Mouse (Mus musculus) hindbrain, embryonic 10.5 days (tissue): ENCODE measurements around the gene Ccm2l. TPM values are rescaled to one million over a fixed set of nuclear protein-coding genes. Genes with fewer than 3 reads are reported as not detected.

Experiments
- DNase-seq: peaks from one replicate; pipeline ENCODE4 v3.0.0-alpha.2; 2017; ENCODE audit warnings: low spot score
- H3K27ac ChIP-seq: fragments of 300-500 bp; sonication (generic); 2 replicates; pipeline ENCODE4 v1.5.1; 2016; ENCODE audit warnings: mild to moderate bottlenecking, moderate library complexity
- H3K27me3 ChIP-seq: fragments of 300-500 bp; sonication (generic); 2 replicates; pipeline ENCODE4 v1.6.1; 2016; ENCODE audit warnings: mild to moderate bottlenecking; ENCODE audit not compliant: poor library complexity, insufficient read depth, severe bottlenecking
- H3K36me3 ChIP-seq: fragments of 300-500 bp; sonication (generic); 2 replicates; pipeline ENCODE4 v1.6.1; 2016; ENCODE audit warnings: mild to moderate bottlenecking, moderate library complexity
- H3K4me1 ChIP-seq: fragments of 300-500 bp; sonication (generic); replicated peaks from 2 replicates; pipeline ENCODE4 v1.6.1; 2016; ENCODE audit warnings: mild to moderate bottlenecking
- H3K4me3 ChIP-seq: fragments of 300-500 bp; sonication (generic); 2 replicates; pipeline ENCODE4 v1.5.1; 2016; ENCODE audit warnings: mild to moderate bottlenecking, moderate library complexity
- H3K9me3 ChIP-seq: fragments of 300-500 bp; sonication (generic); 2 replicates; pipeline ENCODE4 v1.6.1; 2016; ENCODE audit warnings: mild to moderate bottlenecking, moderate library complexity
- WGBS: fragments of 180-500 bp; shearing (Covaris S2); methylation state at CpG from one replicate; pipeline ENCODE4 v1.1.7; 2016; 5-methylcytosine and 5-hydroxymethylcytosine counted together
- polyA plus RNA-seq: library from polyadenylated mRNA; unstranded; fragments of >200 nt; fragmentation: Nextera tagmentation; extraction: Ambion mirVana; gene quantifications from 2 replicates; pipeline ENCODE4 v1.2.1, GENCODE M21; 2016

Gene Ccm2l
- polyA plus RNA-seq: 1.3 and 1.8 TPM in 2 replicates

- 56% methylated on average over 12 of the region's 12 CpGs for WGBS
- H3K4me3 ChIP-seq: no peak within 1 kb of the TSS
Measured at GRCm38 (mm10) chr2:153065747-153066508, at the start of gene Ccm2l. TSS of gene Ccm2l (plus strand) at chr2:153065955.

DNA sequence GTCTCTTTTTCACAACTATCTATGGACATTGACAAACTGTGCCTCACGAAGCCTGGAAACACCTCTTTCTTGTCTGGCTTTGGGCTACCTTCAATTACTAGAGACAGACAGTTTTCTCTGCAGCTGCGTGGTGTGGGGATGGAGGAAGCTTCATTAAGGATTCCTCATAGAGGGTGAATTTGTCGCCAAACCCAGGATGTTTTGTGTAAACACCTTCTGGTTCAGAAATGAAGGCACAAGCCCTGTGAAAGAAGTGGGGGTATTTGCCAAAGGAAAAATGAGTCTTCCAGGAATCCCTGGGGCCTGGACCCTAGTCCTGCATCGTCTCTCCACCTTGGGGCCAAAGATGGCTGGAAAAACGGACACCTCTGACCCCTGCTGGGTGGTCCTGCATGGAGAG lies 49.0 kb upstream of the Ccm2l start:
- Histone ChIP-seq H3K27ac (no peak overlapping the region), H3K27me3 (peaks cover 6% of the 10 kb centered on the region; the same call in 1 of the 2 replicates), H3K36me3 (peaks cover 19% of the 10 kb centered on the region), H3K9me3 (no peaks in the 10 kb centered on the region), H3K4me1 (peaks cover 13% of the 10 kb centered on the region), H3K4me3 (no peak overlapping the region)
- WGBS: 44% methylated on average over 5 of the region's 5 CpGs
- DNase-seq: no peak

More at GRCm38 (mm10) chr2:153065747-153066508, at the start of gene Ccm2l:
- peaks cover 2% of the 10 kb centered on the region; the same call in 1 of the 2 replicates for H3K4me1 ChIP-seq
- no peaks in the 10 kb centered on the region for H3K9me3 ChIP-seq
- no peaks in the 10 kb centered on the region for H3K36me3 ChIP-seq
- DNase-seq: no peak
- peaks cover 50% of the 10 kb centered on the region for H3K27me3 ChIP-seq
- H3K27ac ChIP-seq: no peak within 1 kb of the TSS

DNA sequence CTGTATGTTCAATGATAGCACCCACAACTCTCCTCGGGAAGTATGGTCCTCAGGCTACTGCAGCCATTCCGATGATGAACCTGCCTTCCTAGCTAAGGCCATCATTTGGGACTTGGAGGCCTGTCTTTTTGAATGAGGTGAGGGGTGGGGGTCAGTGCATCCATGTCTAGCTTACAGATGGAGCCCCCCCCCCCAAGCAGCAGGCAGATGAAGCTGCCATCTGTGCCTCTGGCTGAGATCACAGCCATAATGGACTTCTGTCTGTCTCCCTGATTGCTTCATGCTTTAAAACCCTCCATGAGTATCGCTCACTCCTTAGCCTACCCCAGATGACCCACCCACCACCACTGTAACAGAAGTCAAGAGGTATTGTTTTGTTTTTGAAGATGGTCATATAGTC lies 46.4 kb upstream of the Ccm2l start:
- Histone ChIP-seq H3K36me3 (no peaks in the 10 kb centered on the region), H3K27me3 (peaks cover 6% of the 10 kb centered on the region; the same call in 1 of the 2 replicates), H3K4me3 (no peak overlapping the region), H3K9me3 (no peaks in the 10 kb centered on the region), H3K4me1 (peaks cover 6% of the 10 kb centered on the region), H3K27ac (no peak overlapping the region)
- no peak for DNase-seq
- 84% methylated on average over 3 of the region's 3 CpGs for WGBS

DNA sequence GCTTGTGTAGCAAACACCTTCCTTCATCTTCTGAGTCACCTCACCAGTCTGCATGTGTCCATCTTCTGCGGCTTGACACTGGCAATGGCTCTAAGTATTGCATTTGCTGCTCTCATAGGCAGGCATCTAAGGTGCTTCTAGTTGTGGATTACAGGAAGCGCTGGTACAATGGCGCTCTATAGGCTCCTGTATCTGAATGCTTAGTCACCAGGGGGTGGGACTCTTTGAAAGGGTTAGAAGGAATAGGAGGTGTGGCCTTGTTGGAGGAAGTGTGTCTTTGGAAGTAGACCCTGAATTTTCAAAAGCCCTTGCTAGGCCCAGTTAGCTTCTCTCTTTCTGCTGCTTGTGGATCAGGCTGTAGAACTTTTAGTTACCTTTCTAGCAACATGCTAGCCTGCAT lies 44.6 kb upstream of the Ccm2l start:
- Histone ChIP-seq H3K27me3 (peaks cover 6% of the 10 kb centered on the region; the same call in 1 of the 2 replicates), H3K36me3 (no peaks in the 10 kb centered on the region), H3K4me3 (no peak overlapping the region), H3K9me3 (no peaks in the 10 kb centered on the region), H3K4me1 (no peaks in the 10 kb centered on the region), H3K27ac (no peak overlapping the region)
- 68% methylated on average over 3 of the region's 3 CpGs for WGBS
- no peak for DNase-seq

DNA sequence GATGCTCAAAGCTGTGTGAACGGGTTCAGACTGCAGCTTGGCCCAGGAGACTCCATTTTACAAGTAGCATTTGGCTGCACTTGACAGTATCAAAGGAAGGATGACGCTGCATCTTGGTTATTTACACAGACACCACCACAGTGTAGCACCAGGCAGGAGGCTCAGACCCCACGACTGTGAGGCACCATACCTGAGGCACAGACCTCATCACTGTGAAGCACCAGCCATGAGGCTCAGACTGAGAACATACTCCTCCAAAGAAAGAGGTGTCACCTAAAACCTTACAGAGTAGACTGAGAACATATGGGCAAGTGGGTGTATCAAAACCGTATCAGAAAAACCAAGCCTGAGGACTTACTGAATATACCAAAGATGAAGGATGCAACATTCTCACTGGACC lies 42.9 kb upstream of the Ccm2l start:
- WGBS: 75% methylated on average over 4 of the region's 4 CpGs
- no peak overlapping the region for H3K27ac ChIP-seq

DNA sequence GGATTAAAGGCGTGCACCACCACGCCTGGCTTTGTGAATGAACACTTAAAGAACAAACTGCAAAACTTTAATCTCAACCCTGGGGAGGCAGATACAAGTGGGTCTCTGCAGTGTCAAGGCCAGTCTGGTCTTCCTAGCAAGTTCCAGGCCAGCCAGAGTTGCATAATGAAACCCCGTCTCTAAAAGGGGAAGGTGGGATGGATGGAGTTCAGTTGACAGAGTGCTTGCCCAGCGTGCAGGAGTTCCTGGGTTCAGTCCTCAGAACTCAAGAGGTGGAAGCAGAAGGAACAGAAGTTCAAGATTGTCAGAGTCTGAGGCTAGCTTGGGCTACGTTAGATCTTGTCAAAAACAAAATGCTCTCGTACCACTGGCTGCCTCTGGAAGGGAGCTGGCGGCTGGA lies 39.7 kb upstream of the Ccm2l start:
- no peak overlapping the region for H3K27ac ChIP-seq
- H3K36me3 ChIP-seq: no peaks in the 10 kb centered on the region
- peaks cover 21% of the 10 kb centered on the region for H3K27me3 ChIP-seq
- DNase-seq: no peak
- peaks cover 5% of the 10 kb centered on the region; the same call in 1 of the 2 replicates for H3K4me1 ChIP-seq
- 84% methylated on average over 7 of the region's 7 CpGs for WGBS
- H3K9me3 ChIP-seq: no peaks in the 10 kb centered on the region
- no peak overlapping the region for H3K4me3 ChIP-seq

More for the DNA sequence above, 42.9 kb upstream of the Ccm2l start:
- Histone ChIP-seq H3K9me3 (no peaks in the 10 kb centered on the region), H3K4me3 (no peak overlapping the region), H3K36me3 (no peaks in the 10 kb centered on the region), H3K27me3 (no peaks in the 10 kb centered on the region), H3K4me1 (0 out of 2 replicates have a peak, but pooled peaks cover 3% of the 10 kb centered on the region)
- DNase-seq: no peak

DNA sequence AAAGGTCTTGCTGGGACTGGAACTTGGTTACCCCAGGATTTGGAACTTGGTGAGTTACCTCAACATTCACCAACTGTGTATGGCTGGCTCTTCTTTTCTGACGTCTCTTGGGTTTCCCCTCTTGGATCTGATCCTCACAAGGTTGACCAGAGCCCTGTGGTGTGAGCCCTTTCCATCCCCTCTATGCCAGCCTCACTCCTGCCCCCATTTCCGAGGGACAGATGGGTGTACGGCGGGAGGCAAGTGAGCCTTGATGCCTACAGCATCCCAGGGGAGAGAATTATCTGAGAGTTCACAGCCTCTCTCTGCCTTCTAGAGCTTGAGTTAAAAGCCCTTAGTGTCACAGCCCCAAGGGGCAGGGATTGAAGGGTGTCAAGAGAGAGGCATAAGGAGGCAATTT lies 38.3 kb upstream of the Ccm2l start:
- Histone ChIP-seq H3K36me3 (no peaks in the 10 kb centered on the region), H3K4me1 (peaks cover 20% of the 10 kb centered on the region), H3K27me3 (peaks cover 35% of the 10 kb centered on the region), H3K4me3 (no peak overlapping the region), H3K27ac (no peak overlapping the region), H3K9me3 (no peaks in the 10 kb centered on the region)
- no peak for DNase-seq
- 61% methylated on average over 4 of the region's 4 CpGs for WGBS

DNA sequence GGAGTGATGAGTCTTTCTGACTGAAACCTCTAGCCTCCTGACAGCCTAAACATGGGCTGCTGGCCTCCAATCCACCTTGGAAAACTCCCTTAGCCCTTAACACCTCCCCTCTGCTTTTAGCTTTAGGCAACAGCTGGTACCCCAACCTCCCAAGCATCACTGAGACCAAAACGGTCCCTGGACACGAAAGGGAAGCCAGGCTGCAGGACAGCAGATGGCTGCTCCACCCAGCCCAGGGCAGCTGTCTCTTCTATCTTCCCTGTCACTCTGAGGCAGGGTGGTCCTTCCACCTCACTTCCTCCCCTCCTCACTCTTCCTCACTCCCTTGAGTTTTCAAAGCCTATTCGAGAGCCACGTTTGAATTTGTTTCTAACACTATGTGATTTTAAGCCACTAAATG lies 35.3 kb upstream of the Ccm2l start:
- Histone ChIP-seq H3K4me1 (peaks cover 24% of the 10 kb centered on the region), H3K4me3 (no peak overlapping the region), H3K27me3 (peaks cover 52% of the 10 kb centered on the region), H3K9me3 (no peaks in the 10 kb centered on the region), H3K27ac (no peak overlapping the region), H3K36me3 (no peaks in the 10 kb centered on the region)
- DNase-seq: peak; percentile 23
- WGBS: 32% methylated on average over 4 of the region's 4 CpGs

- peaks cover 52% of the 10 kb centered on the region for H3K27me3 ChIP-seq
- H3K9me3 ChIP-seq: no peaks in the 10 kb centered on the region
- peak within 1 kb of the TSS; percentile 67 for H3K4me3 ChIP-seq
- peak; percentile 48 for DNase-seq
- H3K27ac ChIP-seq: peak within 1 kb of the TSS; percentile 74
- 1% methylated on average over 46 of the region's 54 CpGs for WGBS
- peaks cover 24% of the 10 kb centered on the region for H3K4me1 ChIP-seq
- no peaks in the 10 kb centered on the region for H3K36me3 ChIP-seq
Measured at GRCm38 (mm10) chr2:153031126-153032082, 34.4 kb upstream of the Ccm2l start, which contains the start of gene Xkr7. TSS of gene Xkr7 (plus strand) at chr2:153031852.

GRCm38 (mm10) chr2:153032083-153032842 lies 33.5 kb upstream of the Ccm2l start:
- H3K27ac ChIP-seq: peak overlapping the region; percentile 74
- peak; percentile 91 for DNase-seq
- H3K27me3 ChIP-seq: peaks cover 52% of the 10 kb centered on the region
- peak overlapping the region; percentile 67 for H3K4me3 ChIP-seq
- H3K36me3 ChIP-seq: no peaks in the 10 kb centered on the region
- H3K9me3 ChIP-seq: no peaks in the 10 kb centered on the region
- 2% methylated on average over 58 of the region's 58 CpGs for WGBS
- H3K4me1 ChIP-seq: peaks cover 24% of the 10 kb centered on the region

- Histone ChIP-seq H3K4me1 (peaks cover 22% of the 10 kb centered on the region), H3K27ac (peak overlapping the region; percentile 74; the same call in 1 of the 2 replicates), H3K36me3 (no peaks in the 10 kb centered on the region), H3K4me3 (peak overlapping the region; percentile 67), H3K9me3 (no peaks in the 10 kb centered on the region), H3K27me3 (peaks cover 56% of the 10 kb centered on the region)
- DNase-seq: no peak
- 14% methylated on average over 4 of the region's 4 CpGs for WGBS
Measured at GRCm38 (mm10) chr2:153032973-153033372, 32.8 kb upstream of the Ccm2l start.

GRCm38 (mm10) chr2:153033545-153034230 lies 32.1 kb upstream of the Ccm2l start:
- Histone ChIP-seq H3K27ac (no peak overlapping the region), H3K27me3 (peaks cover 56% of the 10 kb centered on the region), H3K4me3 (peak overlapping the region; percentile 67), H3K9me3 (no peaks in the 10 kb centered on the region), H3K36me3 (no peaks in the 10 kb centered on the region), H3K4me1 (peaks cover 28% of the 10 kb centered on the region)
- 73% methylated on average over 5 of the region's 5 CpGs for WGBS
- no peak for DNase-seq
